Mouse (Mus musculus): ENCODE measurements around the gene Mtr. TPM values are rescaled to one million over a fixed set of nuclear protein-coding genes. Genes with fewer than 3 reads are reported as not detected.

Mtr gene
- polyA plus RNA-seq, 1 experiment from 2014 or later, result 11.4 TPM

DNA sequence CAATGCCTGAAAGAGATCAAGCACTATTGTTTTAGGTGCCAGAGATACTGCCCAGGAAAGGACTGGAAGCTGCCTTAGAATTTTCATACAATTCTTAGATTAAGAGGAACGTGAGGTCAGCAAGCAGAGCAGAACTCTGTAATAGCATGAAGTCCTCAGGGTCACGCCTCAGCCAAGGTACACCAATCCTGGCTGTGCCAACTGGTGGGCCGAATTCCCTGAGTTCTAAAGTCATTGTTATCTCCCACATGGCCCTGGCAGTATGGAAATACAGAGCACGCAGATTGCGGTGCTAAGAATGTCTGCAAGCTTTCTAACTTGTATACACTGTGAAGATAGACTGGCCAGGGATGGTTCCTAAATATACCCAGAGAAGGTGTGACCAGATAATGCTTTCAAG is 43.0 kb downstream of the Mtr start:
- Histone ChIP-seq H3K27ac (ENCODE audit: low read length) (peak overlapping the region; percentile 49), H3K27me3 (ENCODE audit: control insufficient read depth, insufficient read depth, low read length) (no peaks in the 10 kb centered on the region), H3K4me1 (ENCODE audit: control insufficient read depth, insufficient read depth, low read length) (peaks cover 11% of the 10 kb centered on the region), H3K9ac (ENCODE audit: low read length) (no peak overlapping the region), H3K36me3 (ENCODE audit: control insufficient read depth, insufficient read depth) (peaks cover 15% of the 10 kb centered on the region; the same call in 1 of the 2 replicates), H3K4me3 (ENCODE audit: low read length) (no peak overlapping the region), H3K4me2 (ENCODE audit: low read depth, low read length) (no peak overlapping the region), H3K9me3 (replicated peaks; ENCODE audit: control insufficient read depth, low read length) (no peaks in the 10 kb centered on the region)
- 0 out of 2 replicates have a peak, but pooled peaks have one; percentile 9 for ATAC-seq (replicated peaks; ENCODE audit: extremely low read depth, insufficient read depth, low FRiP score)
- 39% methylated on average over 5 of the region's 5 CpGs for WGBS

DNA sequence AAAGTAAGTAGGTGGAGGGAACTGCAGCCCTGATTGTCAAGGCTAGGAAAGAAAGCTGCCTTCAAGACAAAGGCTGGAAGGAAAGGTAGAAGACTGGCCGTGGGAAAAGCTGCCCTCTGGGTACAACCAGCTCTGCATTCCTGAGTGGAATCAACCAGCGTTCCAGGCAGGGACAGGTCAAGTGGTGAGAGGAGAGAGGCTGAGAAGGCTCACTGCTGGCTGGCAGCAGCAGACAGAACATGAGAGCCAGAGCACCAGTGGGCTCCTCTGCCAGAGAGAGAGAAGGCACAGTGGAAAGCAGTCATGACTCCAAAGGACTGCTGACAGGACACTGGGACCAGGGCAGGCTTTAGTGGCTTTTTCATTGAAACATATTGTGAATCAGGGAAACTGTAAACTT is 46.9 kb downstream of the Mtr start:
- ATAC-seq (replicated peaks; ENCODE audit: extremely low read depth, insufficient read depth, low FRiP score), result peak; percentile 75
- Histone ChIP-seq H3K9me3 (replicated peaks; ENCODE audit: control insufficient read depth, low read length) (no peaks in the 10 kb centered on the region), H3K27ac (ENCODE audit: low read length) (peak overlapping the region; percentile 66), H3K27me3 (ENCODE audit: control insufficient read depth, insufficient read depth, low read length) (no peaks in the 10 kb centered on the region), H3K36me3 (ENCODE audit: control insufficient read depth, insufficient read depth) (peaks cover 8% of the 10 kb centered on the region; the same call in 1 of the 2 replicates), H3K9ac (ENCODE audit: low read length) (peak overlapping the region; percentile 38; the same call in 1 of the 2 replicates), H3K4me2 (ENCODE audit: low read depth, low read length) (no peak overlapping the region), H3K4me3 (ENCODE audit: low read length) (no peak overlapping the region), H3K4me1 (ENCODE audit: control insufficient read depth, insufficient read depth, low read length) (peaks cover 11% of the 10 kb centered on the region)
- WGBS, result 45% methylated on average over 2 of the region's 2 CpGs

DNA sequence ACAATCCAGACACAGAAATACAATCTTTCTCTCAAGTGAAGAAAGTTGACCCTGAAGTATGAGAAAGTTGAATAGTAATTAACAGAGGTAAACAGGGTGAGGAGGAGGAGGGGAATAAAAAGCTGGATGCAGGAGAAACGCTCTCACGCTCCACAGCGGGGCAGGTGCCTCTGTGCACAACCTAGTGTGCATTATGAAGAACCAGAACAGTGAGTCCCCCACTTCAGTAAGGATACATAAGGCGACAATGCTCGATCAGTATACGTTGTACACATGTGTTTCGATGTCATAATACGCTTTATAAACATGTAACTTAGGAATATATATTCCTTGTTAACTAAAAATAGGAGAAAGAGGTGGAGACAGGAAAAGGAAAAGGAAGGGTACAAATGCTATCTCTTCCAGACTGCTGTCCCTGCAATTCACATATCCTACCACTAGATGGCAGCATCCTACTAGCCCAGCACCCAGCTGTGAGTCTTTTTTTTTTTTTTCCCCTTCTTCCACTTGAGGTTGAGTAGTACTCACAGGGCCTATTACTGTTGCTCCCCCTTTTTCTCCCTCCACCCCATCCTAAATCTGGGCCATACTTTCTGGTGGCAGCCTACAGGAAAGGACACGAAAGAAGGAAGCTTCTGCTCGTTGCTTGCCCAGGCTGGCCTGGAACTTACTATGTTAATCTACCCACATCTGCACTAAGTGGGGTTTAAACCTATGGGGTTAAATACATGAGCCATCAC is 47.7 kb downstream of the Mtr start:
- no peak; the same call in 1 of the 2 replicates for ATAC-seq (replicated peaks; ENCODE audit: extremely low read depth, insufficient read depth, low FRiP score)
- H3K9ac ChIP-seq (ENCODE audit: low read length), result no peak overlapping the region
- H3K4me3 ChIP-seq (ENCODE audit: low read length), result no peak overlapping the region
- peaks cover 9% of the 10 kb centered on the region for H3K4me1 ChIP-seq (ENCODE audit: control insufficient read depth, insufficient read depth, low read length)
- 68% methylated on average over 10 of the region's 10 CpGs for WGBS
- H3K9me3 ChIP-seq (replicated peaks; ENCODE audit: control insufficient read depth, low read length), result no peaks in the 10 kb centered on the region
- peaks cover 12% of the 10 kb centered on the region; the same call in 1 of the 2 replicates for H3K36me3 ChIP-seq (ENCODE audit: control insufficient read depth, insufficient read depth)
- no peak overlapping the region for H3K27ac ChIP-seq (ENCODE audit: low read length)
- no peak overlapping the region for H3K4me2 ChIP-seq (ENCODE audit: low read depth, low read length)
- no peaks in the 10 kb centered on the region for H3K27me3 ChIP-seq (ENCODE audit: control insufficient read depth, insufficient read depth, low read length)

DNA sequence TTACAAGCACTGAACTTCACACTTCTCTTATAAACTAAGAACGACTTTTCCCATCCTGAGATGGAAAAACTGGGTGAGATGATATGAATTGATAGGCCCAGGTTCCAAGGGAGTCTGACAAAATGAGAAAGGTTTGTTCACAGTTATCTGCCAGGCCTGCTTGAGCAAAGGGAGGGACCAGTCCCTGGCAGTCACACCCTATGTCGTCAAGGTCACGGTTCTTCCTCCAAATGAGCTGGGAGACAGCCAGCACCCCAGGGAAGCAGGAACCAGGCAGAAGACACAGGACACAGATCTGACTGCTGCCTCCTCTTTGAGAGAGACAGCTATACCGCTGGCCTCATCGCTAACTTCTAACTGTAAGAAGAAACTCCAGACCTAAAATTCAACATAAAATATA is 57.5 kb downstream of the Mtr start:
- Histone ChIP-seq H3K27me3 (ENCODE audit: control insufficient read depth, insufficient read depth, low read length) (no peaks in the 10 kb centered on the region), H3K9me3 (replicated peaks; ENCODE audit: control insufficient read depth, low read length) (no peaks in the 10 kb centered on the region), H3K9ac (ENCODE audit: low read length) (no peak overlapping the region), H3K4me1 (ENCODE audit: control insufficient read depth, insufficient read depth, low read length) (peaks cover 33% of the 10 kb centered on the region), H3K4me3 (ENCODE audit: low read length) (no peak overlapping the region), H3K27ac (ENCODE audit: low read length) (peak overlapping the region; percentile 30; the same call in 1 of the 2 replicates), H3K36me3 (ENCODE audit: control insufficient read depth, insufficient read depth) (peaks cover 28% of the 10 kb centered on the region), H3K4me2 (ENCODE audit: low read depth, low read length) (no peak overlapping the region)
- 54% methylated on average over 5 of the region's 5 CpGs for WGBS
- ATAC-seq (replicated peaks; ENCODE audit: extremely low read depth, insufficient read depth, low FRiP score), result peak; percentile 30; the same call in 1 of the 2 replicates

DNA sequence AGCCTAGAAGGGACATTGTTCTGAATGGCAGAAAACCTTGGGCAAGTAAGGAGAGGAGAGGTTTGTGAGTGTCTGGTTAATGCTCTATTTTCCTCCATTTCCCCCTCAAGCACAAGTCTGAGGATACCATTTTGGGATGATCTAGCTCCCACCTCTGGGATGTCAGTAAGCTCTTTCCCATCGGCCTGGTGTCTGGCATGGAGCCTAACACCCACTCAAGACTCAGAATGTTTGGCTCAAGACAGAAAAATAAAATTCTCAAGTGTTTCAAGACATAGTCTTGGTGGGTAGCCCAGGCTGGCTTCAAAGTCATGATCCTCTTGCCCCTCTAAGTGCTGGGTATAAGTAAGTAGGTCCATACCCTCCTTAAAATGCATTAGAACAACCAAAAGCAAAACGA is 59.4 kb downstream of the Mtr start:
- peaks cover 28% of the 10 kb centered on the region for H3K4me1 ChIP-seq (ENCODE audit: control insufficient read depth, insufficient read depth, low read length)
- H3K9ac ChIP-seq (ENCODE audit: low read length), result no peak overlapping the region
- H3K36me3 ChIP-seq (ENCODE audit: control insufficient read depth, insufficient read depth), result peaks cover 31% of the 10 kb centered on the region
- no peaks in the 10 kb centered on the region for H3K27me3 ChIP-seq (ENCODE audit: control insufficient read depth, insufficient read depth, low read length)
- no peak overlapping the region for H3K27ac ChIP-seq (ENCODE audit: low read length)
- H3K4me2 ChIP-seq (ENCODE audit: low read depth, low read length), result no peak overlapping the region
- no peaks in the 10 kb centered on the region for H3K9me3 ChIP-seq (replicated peaks; ENCODE audit: control insufficient read depth, low read length)
- no peak overlapping the region for H3K4me3 ChIP-seq (ENCODE audit: low read length)
- no peak for ATAC-seq (replicated peaks; ENCODE audit: extremely low read depth, insufficient read depth, low FRiP score)
- 89% methylated on average over 2 of the region's 2 CpGs for WGBS

DNA sequence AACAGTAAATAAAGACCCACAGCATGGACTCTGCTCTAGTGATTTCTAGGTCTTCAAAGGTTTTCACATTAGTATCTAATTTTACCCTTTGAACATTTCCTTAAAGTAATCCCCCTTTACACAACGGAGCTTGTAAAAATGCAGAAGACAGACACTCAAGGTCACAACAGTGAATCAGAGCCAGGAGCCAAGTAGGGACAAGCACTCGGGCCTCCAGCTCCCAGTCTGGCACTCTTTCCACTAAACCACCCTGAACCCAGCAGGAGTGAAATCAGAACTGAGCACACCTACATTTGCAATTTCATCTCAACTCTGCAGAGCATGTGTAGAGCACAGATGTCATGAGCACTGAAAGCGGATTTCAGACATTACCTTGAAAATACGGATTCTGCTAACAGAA is 61.1 kb downstream of the Mtr start:
- no peak for ATAC-seq (replicated peaks; ENCODE audit: extremely low read depth, insufficient read depth, low FRiP score)
- H3K4me3 ChIP-seq (ENCODE audit: low read length), result no peak overlapping the region
- no peak overlapping the region for H3K4me2 ChIP-seq (ENCODE audit: low read depth, low read length)
- WGBS, result 68% methylated on average over 4 of the region's 4 CpGs
- H3K27me3 ChIP-seq (ENCODE audit: control insufficient read depth, insufficient read depth, low read length), result no peaks in the 10 kb centered on the region
- H3K4me1 ChIP-seq (ENCODE audit: control insufficient read depth, insufficient read depth, low read length), result peaks cover 24% of the 10 kb centered on the region
- no peaks in the 10 kb centered on the region for H3K9me3 ChIP-seq (replicated peaks; ENCODE audit: control insufficient read depth, low read length)
- H3K36me3 ChIP-seq (ENCODE audit: control insufficient read depth, insufficient read depth), result peaks cover 34% of the 10 kb centered on the region
- peak overlapping the region; percentile 86 for H3K27ac ChIP-seq (ENCODE audit: low read length)
- no peak overlapping the region for H3K9ac ChIP-seq (ENCODE audit: low read length)

DNA sequence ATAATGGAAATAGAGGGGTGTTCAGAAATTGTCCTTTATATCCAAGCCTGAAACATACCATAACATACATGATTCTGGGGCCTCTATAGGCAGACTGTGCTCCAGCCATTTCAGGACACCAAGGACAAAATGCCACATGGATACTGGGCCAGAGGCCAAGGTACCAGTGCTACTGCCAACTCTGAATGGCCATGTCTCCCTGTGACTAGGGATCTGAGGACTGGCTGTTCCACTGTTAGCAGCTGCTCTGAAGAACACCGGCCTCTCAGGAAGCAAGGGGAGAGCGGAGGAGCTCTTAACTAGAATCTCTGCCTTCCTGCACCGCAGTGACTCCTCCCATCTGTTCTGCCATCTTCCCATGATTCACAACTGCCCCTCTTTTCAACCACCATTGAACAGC is 61.9 kb downstream of the Mtr start:
- no peaks in the 10 kb centered on the region for H3K27me3 ChIP-seq (ENCODE audit: control insufficient read depth, insufficient read depth, low read length)
- no peak overlapping the region for H3K4me2 ChIP-seq (ENCODE audit: low read depth, low read length)
- peaks cover 24% of the 10 kb centered on the region for H3K4me1 ChIP-seq (ENCODE audit: control insufficient read depth, insufficient read depth, low read length)
- ATAC-seq (replicated peaks; ENCODE audit: extremely low read depth, insufficient read depth, low FRiP score), result peak; percentile 92
- 46% methylated on average over 3 of the region's 3 CpGs for WGBS
- H3K9me3 ChIP-seq (replicated peaks; ENCODE audit: control insufficient read depth, low read length), result no peaks in the 10 kb centered on the region
- peak overlapping the region; percentile 86 for H3K27ac ChIP-seq (ENCODE audit: low read length)
- no peak overlapping the region for H3K9ac ChIP-seq (ENCODE audit: low read length)
- H3K4me3 ChIP-seq (ENCODE audit: low read length), result no peak overlapping the region
- H3K36me3 ChIP-seq (ENCODE audit: control insufficient read depth, insufficient read depth), result peaks cover 34% of the 10 kb centered on the region

DNA sequence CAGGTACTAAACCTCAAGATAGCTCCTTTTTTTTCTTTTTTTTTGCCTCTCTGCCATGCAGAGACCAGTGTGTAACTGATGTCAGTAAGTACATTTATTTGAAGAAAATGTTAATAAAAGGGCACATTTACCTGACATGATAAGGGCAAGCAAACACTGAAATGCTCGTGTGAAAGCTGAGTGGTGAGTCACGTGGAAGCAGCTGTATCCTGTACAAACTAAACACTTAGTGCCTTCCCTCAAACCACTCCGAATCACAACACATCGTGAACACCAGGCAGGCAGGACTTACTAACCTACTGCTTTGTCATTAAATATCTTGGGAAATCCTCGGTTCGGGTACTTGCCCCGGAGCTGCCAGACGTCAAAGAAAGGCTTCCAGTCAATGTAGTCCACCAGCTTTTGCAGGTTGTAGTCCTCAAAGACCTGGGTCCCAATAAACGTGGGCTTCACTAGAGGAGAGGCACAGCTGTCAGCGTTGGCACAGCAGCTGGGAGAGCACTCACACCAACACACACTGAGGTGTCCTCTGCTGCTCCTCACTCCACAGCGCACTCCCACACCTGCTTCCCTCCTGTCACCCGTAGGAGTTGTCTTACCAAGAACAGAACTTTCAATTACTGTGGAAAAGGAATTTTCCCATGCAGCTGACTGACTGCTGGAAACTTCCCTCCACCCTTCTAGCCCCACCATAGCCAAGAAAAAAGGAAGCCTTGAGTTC is 62.8 kb downstream of the Mtr start:
- H3K9me3 ChIP-seq (replicated peaks; ENCODE audit: control insufficient read depth, low read length), result no peaks in the 10 kb centered on the region
- H3K9ac ChIP-seq (ENCODE audit: low read length), result no peak overlapping the region
- H3K4me1 ChIP-seq (ENCODE audit: control insufficient read depth, insufficient read depth, low read length), result peaks cover 21% of the 10 kb centered on the region
- WGBS, result 86% methylated on average over 12 of the region's 12 CpGs
- H3K4me3 ChIP-seq (ENCODE audit: low read length), result no peak overlapping the region
- H3K36me3 ChIP-seq (ENCODE audit: control insufficient read depth, insufficient read depth), result peaks cover 37% of the 10 kb centered on the region
- H3K27me3 ChIP-seq (ENCODE audit: control insufficient read depth, insufficient read depth, low read length), result no peaks in the 10 kb centered on the region
- ATAC-seq (replicated peaks; ENCODE audit: extremely low read depth, insufficient read depth, low FRiP score), result no peak
- no peak overlapping the region for H3K4me2 ChIP-seq (ENCODE audit: low read depth, low read length)
- 0 out of 2 replicates have a peak overlapping the region, but pooled peaks have one; percentile 18 for H3K27ac ChIP-seq (ENCODE audit: low read length)

DNA sequence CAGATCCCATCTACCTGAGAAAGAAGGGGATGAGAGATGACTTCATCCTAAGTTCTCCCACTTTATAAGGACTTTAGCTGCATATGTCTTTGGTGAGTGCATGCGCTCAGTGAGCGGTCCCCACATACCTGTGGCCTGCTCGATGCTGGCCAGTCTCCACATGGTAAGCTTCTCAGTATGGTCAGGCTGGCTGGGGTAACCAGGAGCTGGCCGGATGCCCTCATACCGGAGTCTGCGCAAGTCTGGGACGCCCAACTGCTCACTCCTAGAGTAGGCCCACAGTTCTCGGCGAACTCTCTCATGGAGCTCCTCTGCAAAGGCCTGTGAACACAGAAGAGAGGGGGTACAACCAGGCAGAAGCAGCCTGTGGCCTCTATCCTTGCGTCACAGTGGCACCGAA is 68.7 kb downstream of the Mtr start:
- ATAC-seq (replicated peaks; ENCODE audit: extremely low read depth, insufficient read depth, low FRiP score), result no peak
- 95% methylated on average over 11 of the region's 11 CpGs for WGBS
- Histone ChIP-seq H3K4me3 (ENCODE audit: low read length) (no peak overlapping the region), H3K36me3 (ENCODE audit: control insufficient read depth, insufficient read depth) (peaks cover 34% of the 10 kb centered on the region), H3K27me3 (ENCODE audit: control insufficient read depth, insufficient read depth, low read length) (no peaks in the 10 kb centered on the region), H3K4me2 (ENCODE audit: low read depth, low read length) (no peak overlapping the region), H3K4me1 (ENCODE audit: control insufficient read depth, insufficient read depth, low read length) (no peaks in the 10 kb centered on the region), H3K9ac (ENCODE audit: low read length) (no peak overlapping the region), H3K9me3 (replicated peaks; ENCODE audit: control insufficient read depth, low read length) (no peaks in the 10 kb centered on the region), H3K27ac (ENCODE audit: low read length) (no peak overlapping the region)
